Mouse (Mus musculus): Measurements from ENCODE around the gene Iars2.

- TF ChIP-seq CTCF (IDR thresholded peaks at IDR 0.05; ENCODE audit: control insufficient read depth, insufficient read depth, low read length) (no peak), POLR2A (IDR thresholded peaks at IDR 0.05; ENCODE audit: borderline replicate concordance, control insufficient read depth, low read depth, low read length) (no peak)
Observed at GRCm38 (mm10) chr1:185353351-185353750, 24.2 kb upstream of the Iars2 start.

All from bone marrow, adult 2 months (tissue).